Mouse (Mus musculus) left cerebral cortex, postnatal 4 days (tissue): ENCODE measurements around the gene Itga9. TPM values are rescaled to one million over a fixed set of nuclear protein-coding genes. Genes with fewer than 3 reads are reported as not detected.

ENCODE experiments used
- DNase-seq: peaks from one replicate; pipeline ENCODE4 v3.0.0-alpha.2; 2022
- intact Hi-C: fragments of 180-260 bp; cut with DNase I; formaldehyde crosslinking; loops from one replicate; pipeline ENCODE4 v1.15.1; 2025
- total RNA-seq, 2 experiments: library from RNA; stranded (reverse); gene quantifications; 2 replicates each; pipeline ENCODE4 v1.2.3; 2021

The Itga9 gene
- total RNA-seq, 2 experiments from 2014 or later = 5.4 to 6.4 TPM

GRCm38 (mm10) chr9:118802380-118802779, 195.9 kb downstream of the Itga9 start:
- DNase-seq = no peak
- intact Hi-C loops = no loop called here

- intact Hi-C loops = no loop called here
- no peak for DNase-seq
Observed at GRCm38 (mm10) chr9:118805740-118806139, 199.2 kb downstream of the Itga9 start.

GRCm38 (mm10) chr9:118807669-118808068, 201.2 kb downstream of the Itga9 start:
- intact Hi-C loops = no loop called here
- DNase-seq = no peak

GRCm38 (mm10) chr9:118812221-118812620, 205.7 kb downstream of the Itga9 start:
- DNase-seq = no peak
- intact Hi-C loops = no loop called here

- intact Hi-C loops = no loop called here
- DNase-seq = no peak
Observed at GRCm38 (mm10) chr9:118813492-118813891, 207.0 kb downstream of the Itga9 start.

GRCm38 (mm10) chr9:118814056-118814455, 207.6 kb downstream of the Itga9 start:
- no peak for DNase-seq
- intact Hi-C loops = no loop called here

GRCm38 (mm10) chr9:118814461-118814860, 208.0 kb downstream of the Itga9 start:
- no peak for DNase-seq

GRCm38 (mm10) chr9:118815543-118815942, 209.1 kb downstream of the Itga9 start:
- no peak for DNase-seq
- intact Hi-C loops = no loop called here

More at GRCm38 (mm10) chr9:118814461-118814860, 208.0 kb downstream of the Itga9 start:
- intact Hi-C loops = no loop called here

- peak; percentile 31 for DNase-seq
Observed at GRCm38 (mm10) chr9:118818508-118818907, 212.0 kb downstream of the Itga9 start.

GRCm38 (mm10) chr9:118821220-118822185, 215.0 kb downstream of the Itga9 start:
- intact Hi-C loops = no loop called here
- DNase-seq = peak; percentile 16

More at GRCm38 (mm10) chr9:118818508-118818907, 212.0 kb downstream of the Itga9 start:
- intact Hi-C loops = no loop called here

- intact Hi-C loops = no loop called here
- DNase-seq = no peak
Observed at GRCm38 (mm10) chr9:118822186-118822555, 215.7 kb downstream of the Itga9 start.

GRCm38 (mm10) chr9:118822581-118822980, 216.1 kb downstream of the Itga9 start:
- intact Hi-C loops = no loop called here
- no peak for DNase-seq

GRCm38 (mm10) chr9:118831080-118831479, 224.6 kb downstream of the Itga9 start:
- DNase-seq = peak; percentile 85
- intact Hi-C loops = no loop called here

GRCm38 (mm10) chr9:118832533-118832932, 226.0 kb downstream of the Itga9 start:
- no peak for DNase-seq
- intact Hi-C loops = no loop called here

GRCm38 (mm10) chr9:118833413-118833812, 226.9 kb downstream of the Itga9 start:
- intact Hi-C loops = no loop called here
- no peak for DNase-seq

- DNase-seq = no peak
- intact Hi-C loops = no loop called here
Observed at GRCm38 (mm10) chr9:118838910-118839667, 232.6 kb downstream of the Itga9 start.

- no peak for DNase-seq
- intact Hi-C loops = no loop called here
Observed at GRCm38 (mm10) chr9:118841247-118841646, 234.8 kb downstream of the Itga9 start.

- no peak for DNase-seq
Observed at GRCm38 (mm10) chr9:118841907-118842432, 235.5 kb downstream of the Itga9 start.

GRCm38 (mm10) chr9:118843711-118844110, 237.2 kb downstream of the Itga9 start:
- intact Hi-C loops = no loop called here
- no peak for DNase-seq

More at GRCm38 (mm10) chr9:118841907-118842432, 235.5 kb downstream of the Itga9 start:
- intact Hi-C loops = no loop called here

GRCm38 (mm10) chr9:118845003-118845402, 238.5 kb downstream of the Itga9 start:
- intact Hi-C loops = no loop called here
- DNase-seq = no peak

GRCm38 (mm10) chr9:118846766-118847165, 240.3 kb downstream of the Itga9 start:
- intact Hi-C loops = no loop called here
- no peak for DNase-seq
